Mouse (Mus musculus) T-helper 1 cell (primary cell): ENCODE measurements around the gene P2rx4.

Experiments used
- in situ Hi-C: fragments of 300-600 bp; cut with MboI, MseI; formaldehyde crosslinking; loops from one replicate; pipeline ENCODE4 v1.15.1; 2025; ENCODE audit warnings: high pct_unique_total_duplicates

P2rx4 gene

DNA sequence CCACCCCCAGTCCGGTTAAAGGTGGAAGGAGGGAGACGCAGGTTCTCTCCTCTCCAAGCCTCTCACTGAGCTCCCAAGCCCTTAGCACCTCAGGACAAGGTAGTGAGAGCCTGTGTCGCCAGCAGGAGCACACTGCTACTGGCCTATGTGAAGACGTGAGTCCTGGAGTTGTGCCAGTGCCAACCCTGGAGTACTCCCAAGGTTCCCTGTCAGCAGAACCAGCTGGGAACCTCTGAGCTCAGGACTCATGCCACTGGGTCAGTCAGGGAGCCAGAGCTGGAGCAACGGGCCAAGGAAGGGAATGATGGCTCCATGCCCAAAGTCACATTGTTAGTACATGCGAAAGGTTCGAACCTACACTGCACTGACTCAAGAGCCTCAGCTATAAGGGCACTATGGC lies 49.3 kb downstream of the P2rx4 start:
- in situ Hi-C loops: no loop called here

DNA sequence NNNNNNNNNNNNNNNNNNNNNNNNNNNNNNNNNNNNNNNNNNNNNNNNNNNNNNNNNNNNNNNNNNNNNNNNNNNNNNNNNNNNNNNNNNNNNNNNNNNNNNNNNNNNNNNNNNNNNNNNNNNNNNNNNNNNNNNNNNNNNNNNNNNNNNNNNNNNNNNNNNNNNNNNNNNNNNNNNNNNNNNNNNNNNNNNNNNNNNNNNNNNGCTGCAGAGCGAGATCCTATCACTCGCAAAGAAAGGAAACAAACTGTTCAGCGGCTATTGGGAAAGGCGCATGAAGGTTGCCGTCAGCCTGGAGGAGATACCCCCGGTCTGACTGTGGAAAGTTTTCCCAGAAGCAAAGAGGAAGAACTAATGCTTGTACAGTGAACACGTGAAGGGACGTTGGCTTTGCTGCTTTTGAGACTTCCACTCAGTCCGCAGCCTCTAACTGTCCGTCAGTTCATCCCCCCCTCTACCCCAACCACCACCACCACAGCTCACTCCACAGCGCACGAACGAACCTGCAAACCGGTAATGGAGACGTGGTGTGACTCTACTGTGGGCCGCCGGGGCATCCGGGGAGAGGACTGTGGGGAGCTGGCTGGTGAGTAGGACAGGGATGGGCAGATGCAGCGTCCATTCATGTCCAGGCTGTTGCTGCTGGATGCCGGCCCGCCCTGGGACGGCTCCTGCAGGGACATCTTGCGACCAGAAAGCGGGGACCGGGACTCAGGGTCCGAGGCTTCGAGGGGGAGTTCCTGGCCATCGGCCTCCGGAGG lies 56.1 kb downstream of the P2rx4 start:
- in situ Hi-C loops: no loop called here

- in situ Hi-C loops: no loop called here
Measured at GRCm38 (mm10) chr5:122764032-122764464, 56.7 kb downstream of the P2rx4 start.

DNA sequence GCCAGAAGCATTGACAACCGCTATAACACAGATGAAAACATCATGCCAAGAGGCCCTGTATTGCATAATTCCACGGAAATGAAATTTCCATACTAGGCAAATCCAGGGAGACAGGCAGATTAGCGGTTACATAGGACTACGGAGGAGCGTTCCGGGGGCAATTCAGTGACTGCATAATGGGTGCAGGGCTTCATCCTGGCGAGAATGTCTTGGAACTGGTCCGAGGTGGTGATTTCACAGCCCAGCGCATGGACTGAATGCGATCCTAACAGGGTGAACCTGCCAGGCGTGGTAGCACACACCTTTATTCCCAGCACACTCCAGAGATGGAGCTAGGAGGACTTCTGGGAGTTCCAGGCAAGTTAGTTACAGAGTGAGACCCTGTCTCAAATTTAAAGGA lies 59.9 kb downstream of the P2rx4 start:
- in situ Hi-C loops: no loop called here

GRCm38 (mm10) chr5:122769101-122769568 lies 61.8 kb downstream of the P2rx4 start:
- in situ Hi-C loops: no loop called here

DNA sequence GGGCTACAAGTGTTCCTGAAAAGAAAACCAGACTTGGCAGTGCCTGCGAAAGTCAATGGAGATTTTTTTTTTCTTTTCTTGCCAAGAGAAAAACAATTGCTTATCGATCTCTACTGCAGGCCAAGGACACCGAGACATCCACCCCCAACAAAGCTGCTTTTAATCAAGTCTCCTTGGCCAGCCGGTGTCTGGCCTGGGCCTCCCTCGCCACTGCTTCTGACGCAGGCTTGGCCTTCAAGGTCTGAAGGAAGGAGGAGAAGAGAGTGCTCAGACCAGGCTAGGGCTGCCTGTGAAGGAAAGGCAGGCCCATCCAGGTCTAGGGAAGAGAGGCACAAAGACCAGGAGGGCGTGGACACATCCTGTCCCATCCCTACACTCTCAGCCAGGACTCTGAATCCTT lies 63.0 kb downstream of the P2rx4 start:
- in situ Hi-C loops: no loop called here

GRCm38 (mm10) chr5:122770806-122771261 lies 63.5 kb downstream of the P2rx4 start:
- in situ Hi-C loops: no loop called here

DNA sequence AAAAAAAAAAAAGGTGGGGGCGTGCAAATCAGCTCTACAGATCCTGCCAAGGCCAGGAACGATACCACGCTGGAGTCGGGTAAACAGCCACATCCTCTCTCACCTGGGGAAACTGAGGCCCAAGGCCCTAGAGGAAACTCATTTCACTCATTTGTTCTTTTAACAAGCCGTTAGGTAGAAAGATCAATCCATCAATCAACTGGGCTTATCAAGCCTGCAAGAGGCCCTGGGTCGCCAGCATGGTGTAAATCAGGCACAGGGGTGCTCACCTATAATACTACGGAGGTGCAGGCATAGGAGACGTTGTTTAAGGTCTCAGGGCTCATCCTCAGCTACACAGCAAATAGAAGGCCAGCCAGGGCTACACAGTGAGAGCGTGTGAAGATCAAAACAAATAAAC lies 64.1 kb downstream of the P2rx4 start:
- in situ Hi-C loops: no loop called here

DNA sequence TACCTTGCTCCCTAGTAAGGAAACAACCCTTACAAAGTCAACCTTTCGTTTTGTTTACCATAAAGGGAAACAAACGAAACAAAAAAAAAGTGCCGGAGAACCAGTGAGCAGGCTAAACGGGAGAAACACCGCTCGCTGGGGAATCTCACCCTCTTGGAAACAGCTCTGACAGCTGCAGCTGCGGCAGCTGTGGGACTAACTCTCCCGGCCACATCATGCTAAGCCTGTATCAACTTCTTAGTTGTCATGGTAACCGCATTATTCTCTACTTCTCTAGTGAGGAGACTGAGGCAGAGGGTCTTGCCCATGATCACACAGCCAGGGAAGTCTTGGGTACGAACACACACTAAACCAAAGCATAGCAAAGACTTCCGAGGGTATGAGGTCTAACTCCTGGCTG lies 66.4 kb downstream of the P2rx4 start:
- in situ Hi-C loops: no loop called here

DNA sequence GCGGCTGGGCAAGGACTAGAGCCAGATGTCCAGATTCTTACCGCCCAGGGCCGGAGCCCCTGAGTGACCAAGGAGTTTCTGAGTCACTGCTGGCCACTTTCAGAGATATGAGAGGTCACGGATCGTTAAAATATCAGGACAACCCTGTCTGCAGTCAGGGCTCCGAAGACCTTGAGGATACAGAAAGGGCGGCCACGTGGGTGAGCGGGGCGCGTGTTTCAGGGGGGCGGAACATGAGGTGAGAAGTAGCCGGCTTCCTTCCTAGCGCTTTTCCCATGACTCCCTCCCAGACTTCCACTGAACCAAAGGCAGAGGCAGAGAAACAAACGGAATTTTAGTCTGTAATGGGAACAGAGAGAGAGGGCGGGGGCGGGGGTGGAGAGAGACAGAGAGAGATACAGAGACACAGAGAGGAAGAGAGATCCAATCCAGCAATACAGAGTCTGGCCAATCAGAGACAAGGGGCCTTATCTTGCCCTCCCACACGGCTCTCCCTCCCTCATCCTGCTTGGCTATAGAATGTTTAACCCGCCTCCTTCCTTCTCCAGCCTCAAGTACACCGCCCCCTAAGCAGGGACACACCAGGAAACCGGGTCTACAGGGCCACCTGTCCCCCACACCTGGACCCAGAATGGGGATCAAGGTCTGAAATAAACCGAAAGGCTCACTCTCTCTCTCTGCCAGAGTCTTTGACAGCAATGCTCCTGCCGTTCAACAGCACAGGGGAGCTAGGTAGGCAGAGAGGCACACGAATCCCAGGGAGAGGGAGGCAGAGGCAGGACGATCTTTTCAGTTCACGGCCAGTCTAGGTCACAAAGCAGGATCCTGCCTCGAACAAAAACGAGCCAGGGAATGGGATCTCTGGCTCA lies 67.6 kb downstream of the P2rx4 start:
- in situ Hi-C loops: no loop called here

GRCm38 (mm10) chr5:122775646-122776286 lies 68.4 kb downstream of the P2rx4 start:
- in situ Hi-C loops: no loop called here

DNA sequence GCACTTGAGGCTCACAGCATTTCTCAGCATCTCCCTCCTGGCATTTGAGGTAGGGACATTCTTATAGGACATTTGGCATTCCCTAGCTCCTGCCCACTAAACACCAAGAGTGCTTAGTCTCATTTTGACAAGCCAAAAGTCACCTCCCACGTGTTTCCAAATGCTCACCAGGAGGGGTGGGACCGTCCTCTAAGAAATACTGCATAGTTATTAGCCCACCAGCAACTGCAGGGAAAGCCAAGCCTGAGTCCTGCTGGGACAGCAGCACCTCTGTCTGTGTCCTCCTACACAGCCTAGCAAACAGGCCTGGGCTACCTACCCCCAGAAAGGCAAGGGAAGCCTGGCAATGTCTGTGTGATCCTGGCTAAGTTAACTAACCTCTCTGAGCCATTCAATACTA lies 70.0 kb downstream of the P2rx4 start:
- in situ Hi-C loops: no loop called here

DNA sequence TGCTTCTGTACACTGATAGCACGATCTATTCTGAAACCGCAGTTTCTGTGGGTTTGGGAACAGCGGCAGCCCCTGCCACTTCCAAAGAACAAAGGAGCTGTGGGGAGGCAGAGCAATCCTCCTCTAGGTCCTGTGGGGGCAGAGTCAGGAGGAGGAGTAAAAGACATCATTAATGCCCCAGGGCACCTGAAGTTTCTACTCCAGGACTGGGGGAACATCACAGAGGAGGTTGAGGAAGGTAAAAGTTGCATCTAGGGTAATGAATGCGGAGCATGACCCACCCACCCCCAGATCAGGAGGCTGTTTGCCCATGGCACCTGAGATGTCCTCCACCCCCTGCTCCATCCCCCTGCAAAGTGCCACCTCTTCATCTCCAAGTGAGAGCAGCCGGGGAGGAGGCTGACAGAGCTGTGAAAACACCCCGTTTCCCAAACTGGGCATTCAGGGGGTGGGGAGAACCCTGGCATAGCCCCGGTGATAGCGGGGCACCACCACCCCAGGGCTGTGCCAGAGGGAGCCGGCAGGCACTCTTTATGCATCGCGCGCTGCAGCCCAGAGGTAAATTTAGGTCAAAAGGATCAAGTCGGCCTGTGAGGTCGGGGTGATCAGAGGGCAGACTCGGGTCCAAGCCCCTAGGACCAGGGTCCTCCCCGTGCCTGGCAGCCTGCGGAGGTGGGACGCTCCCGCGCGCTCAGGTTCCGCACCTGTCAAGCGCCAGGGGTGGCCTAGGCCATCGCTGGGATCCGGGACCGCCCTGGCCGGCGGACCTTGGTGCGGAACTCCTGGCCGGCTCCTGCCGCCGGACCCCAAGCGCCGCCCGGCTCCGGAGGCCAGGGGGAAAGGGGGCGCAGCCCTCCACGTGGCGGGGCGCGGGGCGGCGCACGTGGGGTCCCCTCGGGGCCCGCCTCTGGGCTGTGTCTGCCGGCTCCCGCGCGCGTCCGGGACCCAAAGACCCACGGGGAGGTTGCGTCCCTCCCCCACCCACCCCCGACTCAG lies 71.2 kb downstream of the P2rx4 start:
- in situ Hi-C loops: no loop called here
